Mouse (Mus musculus): ENCODE results near the gene Gm4513. TPM values are rescaled to one million over a fixed set of nuclear protein-coding genes. Genes with fewer than 3 reads are reported as not detected.

Gm4513 gene
- not detected for polyA plus RNA-seq (2014; fragmentation: Illumina TruSeq; extraction: RNeasy Lipid Tissue Mini Kit (QIAGEN cat#74804); ENCODE audit: low read depth, low replicate concordance)

GRCm38 (mm10) chr7:20598921-20599320, at the start of gene Gm4513:
Gm4513 (minus strand) TSS chr7:20599021.

GRCm38 (mm10) chr7:20576141-20576540, 22.7 kb downstream of the Gm4513 start, which contains the start of gene Gm4141:
Gm4141 (minus strand) TSS chr7:20576241.

GRCm38 (mm10) chr7:20545657-20546056, 53.2 kb downstream of the Gm4513 start, which contains the start of gene Gm5726:
Gm5726 (minus strand) TSS chr7:20545757.

Other genes with a start within 250 kb of the Gm4513 start
- gene Gm5728, start 223.6 kb downstream of the Gm4513 start, polyA plus RNA-seq (2014; fragmentation: Illumina TruSeq; extraction: RNeasy Lipid Tissue Mini Kit (QIAGEN cat#74804); ENCODE audit: low read depth, low replicate concordance), result not detected
- gene Vmn1r100, start 181.1 kb downstream of the Gm4513 start, polyA plus RNA-seq (2014; fragmentation: Illumina TruSeq; extraction: RNeasy Lipid Tissue Mini Kit (QIAGEN cat#74804); ENCODE audit: low read depth, low replicate concordance), result not detected
- gene Vmn1r101, start 156.4 kb downstream of the Gm4513 start, polyA plus RNA-seq (2014; fragmentation: Illumina TruSeq; extraction: RNeasy Lipid Tissue Mini Kit (QIAGEN cat#74804); ENCODE audit: low read depth, low replicate concordance), result not detected
- gene Gm10670, start 124.1 kb downstream of the Gm4513 start, polyA plus RNA-seq (2014; fragmentation: Illumina TruSeq; extraction: RNeasy Lipid Tissue Mini Kit (QIAGEN cat#74804); ENCODE audit: low read depth, low replicate concordance), result not detected
- gene Vmn1r103, start 88.5 kb downstream of the Gm4513 start, polyA plus RNA-seq (2014; fragmentation: Illumina TruSeq; extraction: RNeasy Lipid Tissue Mini Kit (QIAGEN cat#74804); ENCODE audit: low read depth, low replicate concordance), result not detected
- gene Vmn1r104, start 65.2 kb downstream of the Gm4513 start, polyA plus RNA-seq (2014; fragmentation: Illumina TruSeq; extraction: RNeasy Lipid Tissue Mini Kit (QIAGEN cat#74804); ENCODE audit: low read depth, low replicate concordance), result not detected
- not detected for gene Gm5726, start 53.3 kb downstream of the Gm4513 start, polyA plus RNA-seq (2014; fragmentation: Illumina TruSeq; extraction: RNeasy Lipid Tissue Mini Kit (QIAGEN cat#74804); ENCODE audit: low read depth, low replicate concordance)
- not detected for gene Gm4141, start 22.8 kb downstream of the Gm4513 start, polyA plus RNA-seq (2014; fragmentation: Illumina TruSeq; extraction: RNeasy Lipid Tissue Mini Kit (QIAGEN cat#74804); ENCODE audit: low read depth, low replicate concordance)
- not detected for gene Vmn1r107, start 69.9 kb upstream of the Gm4513 start, polyA plus RNA-seq (2014; fragmentation: Illumina TruSeq; extraction: RNeasy Lipid Tissue Mini Kit (QIAGEN cat#74804); ENCODE audit: low read depth, low replicate concordance)
- not detected for gene Vmn1r111, start 104.2 kb upstream of the Gm4513 start, polyA plus RNA-seq (2014; fragmentation: Illumina TruSeq; extraction: RNeasy Lipid Tissue Mini Kit (QIAGEN cat#74804); ENCODE audit: low read depth, low replicate concordance)
- not detected for gene Gm10668, start 131.6 kb upstream of the Gm4513 start, polyA plus RNA-seq (2014; fragmentation: Illumina TruSeq; extraction: RNeasy Lipid Tissue Mini Kit (QIAGEN cat#74804); ENCODE audit: low read depth, low replicate concordance)
- gene Vmn1r112, start 172.2 kb upstream of the Gm4513 start, polyA plus RNA-seq (2014; fragmentation: Illumina TruSeq; extraction: RNeasy Lipid Tissue Mini Kit (QIAGEN cat#74804); ENCODE audit: low read depth, low replicate concordance), result not detected
- not detected for gene Vmn1r113, start 188.3 kb upstream of the Gm4513 start, polyA plus RNA-seq (2014; fragmentation: Illumina TruSeq; extraction: RNeasy Lipid Tissue Mini Kit (QIAGEN cat#74804); ENCODE audit: low read depth, low replicate concordance)
- gene Vmn1r114, start 213.2 kb upstream of the Gm4513 start, polyA plus RNA-seq (2014; fragmentation: Illumina TruSeq; extraction: RNeasy Lipid Tissue Mini Kit (QIAGEN cat#74804); ENCODE audit: low read depth, low replicate concordance), result not detected
- not detected for gene Vmn1r115, start 246.0 kb upstream of the Gm4513 start, polyA plus RNA-seq (2014; fragmentation: Illumina TruSeq; extraction: RNeasy Lipid Tissue Mini Kit (QIAGEN cat#74804); ENCODE audit: low read depth, low replicate concordance)

Measured in sigmoid colon, adult 10 weeks (tissue).